21 mouse cellular contexts compared by ENCODE assay signal in genomic region chr15:7597805-7598204, GRCm38 (mm10).
A peak's percentile ranks its signal among the peaks of the same experiment; 100 is the strongest.
DNase-seq lines count a peak whose midpoint lies in the region; ATAC-seq and TF ChIP-seq lines count a peak whose summit lies in the region.
"Had no signal": no experiment of that assay in that cellular context is flagged by ENCODE, and none has a peak within 500 bp of the region (broad histone marks: within the 10 kb centered on the region; RNA-seq: fewer than 3 reads in every experiment).

No protein-coding gene starts in this region.

- no peaks in the 10 kb centered on the region for H3K9me3 ChIP-seq in forebrain, embryonic 12.5 days
- no peaks in the 10 kb centered on the region for H3K9me3 ChIP-seq in intestine, embryonic 15.5 days
- H3K9me3 ChIP-seq: embryonic facial prominence, embryonic 13.5 days; embryonic facial prominence, embryonic 15.5 days had no signal

- no peak for TF ChIP-seq CTCF in C2C12 (IDR thresholded peaks at IDR 0.05; ENCODE audit: control insufficient read depth, insufficient read depth, insufficient read length)

- no peak overlapping the region for H3K4me3 ChIP-seq in C2C12 (ENCODE audit: insufficient read depth, poor library complexity, severe bottlenecking)
- no peak overlapping the region for H3K4me3 ChIP-seq in forebrain, embryonic 12.5 days (replicated peaks)
- no peak overlapping the region for H3K4me3 ChIP-seq in intestine, embryonic 15.5 days (replicated peaks)
- H3K4me3 ChIP-seq: embryonic facial prominence, embryonic 13.5 days; embryonic facial prominence, embryonic 15.5 days; erythroblast, embryonic 14.5 days had no signal

- no peak for ATAC-seq in erythroblast, adult 5-6 weeks (replicated peaks; ENCODE audit: low FRiP score, poor library complexity, severe bottlenecking)
- ATAC-seq in forebrain, embryonic 12.5 days (ENCODE audit: low FRiP score): no peak
- ATAC-seq in intestine, embryonic 15.5 days: no peak
- ATAC-seq: forebrain, embryonic 14.5 days; forebrain, embryonic 16.5 days had no signal

- peak; percentile 21 for DNase-seq in fibroblast of lung, adult 2 months (ENCODE audit: low read depth)
- DNase-seq: adrenal gland, adult 2 months; adrenal gland, postnatal 10 days; adrenal gland, postnatal 25 days; B cell, adult 2 months; cerebellum, adult 11 months; cerebellum, adult 18-20 months; cerebellum, adult 8-10 months; cerebellum, adult 9-11 months; cerebellum, postnatal 14 days; cerebellum, postnatal 36 days; embryo, embryonic 11 days had no signal

- H3K27me3 ChIP-seq in C2C12 (ENCODE audit: control insufficient read depth, insufficient read depth, insufficient read length): no peaks in the 10 kb centered on the region
- no peaks in the 10 kb centered on the region for H3K27me3 ChIP-seq in forebrain, embryonic 12.5 days
- H3K27me3 ChIP-seq in intestine, embryonic 15.5 days (replicated peaks): no peaks in the 10 kb centered on the region
- H3K27me3 ChIP-seq: embryonic facial prominence, embryonic 15.5 days had no signal

- H3K27ac ChIP-seq in forebrain, embryonic 12.5 days: no peak overlapping the region
- H3K27ac ChIP-seq in intestine, embryonic 15.5 days: no peak overlapping the region
- H3K27ac ChIP-seq: embryonic facial prominence, embryonic 13.5 days; embryonic facial prominence, embryonic 15.5 days had no signal

- no peak overlapping the region for H3ac ChIP-seq in C2C12 (ENCODE audit: control insufficient read depth, insufficient read length, low read depth)

- no peaks in the 10 kb centered on the region for H3K36me3 ChIP-seq in C2C12 (ENCODE audit: control insufficient read depth, insufficient read depth)
- H3K36me3 ChIP-seq in forebrain, embryonic 12.5 days (replicated peaks): no peaks in the 10 kb centered on the region
- H3K36me3 ChIP-seq in intestine, embryonic 15.5 days: no peaks in the 10 kb centered on the region
- H3K36me3 ChIP-seq: embryonic facial prominence, embryonic 13.5 days; embryonic facial prominence, embryonic 15.5 days had no signal

- no peaks in the 10 kb centered on the region for H3K79me2 ChIP-seq in C2C12 (ENCODE audit: control insufficient read depth, insufficient read depth)

- no peak overlapping the region for H3K9ac ChIP-seq in forebrain, embryonic 12.5 days
- H3K9ac ChIP-seq in intestine, embryonic 15.5 days: no peak overlapping the region
- H3K9ac ChIP-seq: embryonic facial prominence, embryonic 13.5 days; embryonic facial prominence, embryonic 15.5 days had no signal

- no peak overlapping the region for H3K4me2 ChIP-seq in forebrain, embryonic 12.5 days
- no peak overlapping the region for H3K4me2 ChIP-seq in intestine, embryonic 15.5 days (replicated peaks)
- H3K4me2 ChIP-seq: embryonic facial prominence, embryonic 13.5 days; embryonic facial prominence, embryonic 15.5 days had no signal

- H3K79me3 ChIP-seq in C2C12 (ENCODE audit: low read depth): no peaks in the 10 kb centered on the region

- no peaks in the 10 kb centered on the region for H3K4me1 ChIP-seq in forebrain, embryonic 12.5 days
- no peaks in the 10 kb centered on the region for H3K4me1 ChIP-seq in intestine, embryonic 15.5 days (replicated peaks)
- H3K4me1 ChIP-seq: embryonic facial prominence, embryonic 13.5 days; embryonic facial prominence, embryonic 15.5 days had no signal

TF ChIP-seq in C2C12, 6 proteins besides CTCF, POLR2A, EP300 and RAD21:
- TF ChIP-seq MAX (IDR thresholded peaks at IDR 0.05) (no peak), CEBPB (IDR thresholded peaks at IDR 0.05; ENCODE audit: low read depth) (peak; percentile 64), MYOD1 (IDR thresholded peaks at IDR 0.05; ENCODE audit: control insufficient read depth, insufficient read length, low read depth) (no peak)
